Comparison of ENCODE assay signal across 9 mouse cellular contexts in genomic region chr13:91372130-91372875, GRCm38 (mm10).
DNase-seq lines count a peak whose midpoint lies in the region; ATAC-seq lines count a peak whose summit lies in the region.
"Had no signal": no experiment of that assay in that cellular context is flagged by ENCODE, and none has a peak within 500 bp of the region (broad histone marks: within the 10 kb centered on the region; RNA-seq: fewer than 3 reads in every experiment).

No protein-coding gene starts in this region.

- H3K27ac ChIP-seq in limb, embryonic 15.5 days = peak overlapping the region; percentile 98
- peak overlapping the region; percentile 97 for H3K27ac ChIP-seq in neural tube, embryonic 13.5 days (replicated peaks)

- peak; percentile 6 to 12 for DNase-seq in kidney, postnatal 4 days
- no peak for DNase-seq in kidney, adult 8-10 months
- peak; percentile 34 to 45 for DNase-seq in cerebellum, postnatal 14 days
- DNase-seq in heart, adult 8-10 months (ENCODE audit: low spot score) = peak; percentile 38
- no peak for DNase-seq in adrenal gland, postnatal 36 days
- no peak for DNase-seq in spleen, postnatal 10 days (ENCODE audit: low spot score in 2 of 2)

- no peak overlapping the region for H3K4me3 ChIP-seq in limb, embryonic 15.5 days
- no peak overlapping the region for H3K4me3 ChIP-seq in neural tube, embryonic 13.5 days

- H3K27me3 ChIP-seq in limb, embryonic 15.5 days = no peaks in the 10 kb centered on the region
- no peaks in the 10 kb centered on the region for H3K27me3 ChIP-seq in neural tube, embryonic 13.5 days

- H3K36me3 ChIP-seq in limb, embryonic 15.5 days = no peaks in the 10 kb centered on the region
- no peaks in the 10 kb centered on the region for H3K36me3 ChIP-seq in neural tube, embryonic 13.5 days
- H3K36me3 ChIP-seq: G1E had no signal

- no peaks in the 10 kb centered on the region for H3K9me3 ChIP-seq in limb, embryonic 15.5 days
- peaks cover 3% of the 10 kb centered on the region; the same call in 1 of the 2 replicates for H3K9me3 ChIP-seq in neural tube, embryonic 13.5 days
- H3K9me3 ChIP-seq: G1E had no signal

- H3K9ac ChIP-seq in limb, embryonic 15.5 days = no peak overlapping the region
- no peak overlapping the region for H3K9ac ChIP-seq in neural tube, embryonic 13.5 days

- no peak overlapping the region for H3K4me2 ChIP-seq in limb, embryonic 15.5 days
- peak overlapping the region; percentile 76; the same call in 1 of the 2 replicates for H3K4me2 ChIP-seq in neural tube, embryonic 13.5 days

- H3K4me1 ChIP-seq in limb, embryonic 15.5 days = peaks cover 43% of the 10 kb centered on the region
- H3K4me1 ChIP-seq in neural tube, embryonic 13.5 days (replicated peaks) = peaks cover 58% of the 10 kb centered on the region

- 52% methylated on average over 11 of the region's 11 CpGs for WGBS in limb, embryonic 15.5 days
- WGBS in neural tube, embryonic 13.5 days = 53% methylated on average over 11 of the region's 11 CpGs

- no peak for ATAC-seq in limb, embryonic 15.5 days (ENCODE audit: insufficient number of reproducible peaks, low FRiP score, low TSS enrichment, low read depth)
- ATAC-seq in neural tube, embryonic 13.5 days (ENCODE audit: low read depth) = no peak

Comparison
In these comparisons a context has a peak if more than half of its experiments do, and no peak if none do; other contexts are left out.
1. DNase-seq: peak in kidney, postnatal 4 days (2 of 2), cerebellum, postnatal 14 days (2 of 2) and heart, adult 8-10 months (single experiment); none in kidney, adult 8-10 months (0 of 2), adrenal gland, postnatal 36 days (0 of 2) and spleen, postnatal 10 days (0 of 2).